Mouse (Mus musculus): ENCODE measurements around the gene Rack1. TPM values are rescaled to one million over a fixed set of nuclear protein-coding genes. Genes with fewer than 3 reads are reported as not detected.
A peak's percentile ranks its signal among the peaks of the same experiment; 100 is the strongest.

The Rack1 gene
- polyA plus RNA-seq, 1 experiment from 2014 or later, result 713 TPM

- ATAC-seq (ENCODE audit: borderline replicate concordance, extremely low read depth, low FRiP score, low TSS enrichment), result no peak
- no peak overlapping the region for H3K9ac ChIP-seq
- peaks cover 31% of the 10 kb centered on the region for H3K4me1 ChIP-seq
- WGBS, result 66% methylated on average over 7 of the region's 7 CpGs
- peaks cover 19% of the 10 kb centered on the region for H3K36me3 ChIP-seq
- H3K27ac ChIP-seq, result no peak overlapping the region
- H3K4me2 ChIP-seq, result peak overlapping the region; percentile 76
- H3K9me3 ChIP-seq, result no peaks in the 10 kb centered on the region
- H3K27me3 ChIP-seq, result no peaks in the 10 kb centered on the region
- no peak overlapping the region for H3K4me3 ChIP-seq
These were observed 1.8 kb upstream of the Rack1 start for GRCm38 (mm10) chr11:48798308-48798707.

- WGBS, result 6% methylated on average over 18 of the region's 18 CpGs
- ATAC-seq (ENCODE audit: borderline replicate concordance, extremely low read depth, low FRiP score, low TSS enrichment), result peak; percentile 38; the same call in 1 of the 2 replicates
- H3K9me3 ChIP-seq, result no peaks in the 10 kb centered on the region
- H3K4me3 ChIP-seq, result peak overlapping the region; percentile 76
- peak overlapping the region; percentile 76 for H3K4me2 ChIP-seq
- peak overlapping the region; percentile 77 for H3K9ac ChIP-seq
- peaks cover 35% of the 10 kb centered on the region for H3K4me1 ChIP-seq
- H3K27ac ChIP-seq, result peak overlapping the region; percentile 99
- no peaks in the 10 kb centered on the region for H3K27me3 ChIP-seq
- H3K36me3 ChIP-seq, result peaks cover 28% of the 10 kb centered on the region
These were observed 880 bp upstream of the Rack1 start for GRCm38 (mm10) chr11:48798984-48799920.

GRCm38 (mm10) chr11:48801831-48802772, 2.0 kb downstream of the Rack1 start:
- Histone ChIP-seq H3K4me2 (peak overlapping the region; percentile 76), H3K27me3 (no peaks in the 10 kb centered on the region), H3K27ac (no peak overlapping the region), H3K9ac (peak overlapping the region; percentile 77), H3K4me3 (peak overlapping the region; percentile 76), H3K36me3 (peaks cover 57% of the 10 kb centered on the region), H3K9me3 (no peaks in the 10 kb centered on the region), H3K4me1 (peaks cover 35% of the 10 kb centered on the region)
- no peak for ATAC-seq (ENCODE audit: borderline replicate concordance, extremely low read depth, low FRiP score, low TSS enrichment)
- WGBS, result 60% methylated on average over 17 of the region's 17 CpGs

- ATAC-seq (ENCODE audit: borderline replicate concordance, extremely low read depth, low FRiP score, low TSS enrichment), result no peak
These were observed 3.9 kb downstream of the Rack1 start for GRCm38 (mm10) chr11:48803988-48804387.

GRCm38 (mm10) chr11:48804922-48805321, 4.8 kb downstream of the Rack1 start:
- H3K4me1 ChIP-seq, result peaks cover 24% of the 10 kb centered on the region
- WGBS, result 75% methylated on average over 2 of the region's 2 CpGs
- H3K4me3 ChIP-seq, result no peak overlapping the region
- H3K27ac ChIP-seq, result no peak overlapping the region
- no peaks in the 10 kb centered on the region for H3K27me3 ChIP-seq
- no peaks in the 10 kb centered on the region for H3K9me3 ChIP-seq
- H3K9ac ChIP-seq, result no peak overlapping the region
- ATAC-seq (ENCODE audit: borderline replicate concordance, extremely low read depth, low FRiP score, low TSS enrichment), result no peak
- H3K4me2 ChIP-seq, result no peak overlapping the region
- peaks cover 85% of the 10 kb centered on the region for H3K36me3 ChIP-seq

More at GRCm38 (mm10) chr11:48803988-48804387, 3.9 kb downstream of the Rack1 start:
- Histone ChIP-seq H3K4me1 (peaks cover 25% of the 10 kb centered on the region), H3K36me3 (peaks cover 76% of the 10 kb centered on the region), H3K27ac (no peak overlapping the region), H3K27me3 (no peaks in the 10 kb centered on the region), H3K4me3 (no peak overlapping the region), H3K9me3 (no peaks in the 10 kb centered on the region), H3K4me2 (no peak overlapping the region), H3K9ac (no peak overlapping the region)
- 95% methylated on average over 2 of the region's 2 CpGs for WGBS

- ATAC-seq (ENCODE audit: borderline replicate concordance, extremely low read depth, low FRiP score, low TSS enrichment), result peak; percentile 28; the same call in 1 of the 2 replicates
- no peak overlapping the region for H3K27ac ChIP-seq
- H3K4me3 ChIP-seq, result no peak overlapping the region
- H3K4me1 ChIP-seq, result peaks cover 17% of the 10 kb centered on the region
- H3K4me2 ChIP-seq, result no peak overlapping the region
- H3K9ac ChIP-seq, result no peak overlapping the region
- no peaks in the 10 kb centered on the region for H3K27me3 ChIP-seq
- WGBS, result 60% methylated on average over 21 of the region's 21 CpGs
- no peaks in the 10 kb centered on the region for H3K9me3 ChIP-seq
- peaks cover 99% of the 10 kb centered on the region for H3K36me3 ChIP-seq
These were observed 6.9 kb downstream of the Rack1 start for GRCm38 (mm10) chr11:48806856-48807562.

- Histone ChIP-seq H3K4me1 (0 out of 2 replicates have a peak, but pooled peaks cover 10% of the 10 kb centered on the region), H3K9me3 (no peaks in the 10 kb centered on the region), H3K4me2 (no peak overlapping the region), H3K9ac (no peak overlapping the region), H3K36me3 (peaks cover 99% of the 10 kb centered on the region), H3K4me3 (no peak overlapping the region), H3K27ac (no peak overlapping the region), H3K27me3 (no peaks in the 10 kb centered on the region)
- ATAC-seq (ENCODE audit: borderline replicate concordance, extremely low read depth, low FRiP score, low TSS enrichment), result peak; percentile 35; the same call in 1 of the 2 replicates
- WGBS, result 53% methylated on average over 14 of the region's 14 CpGs
These were observed 7.6 kb downstream of the Rack1 start for GRCm38 (mm10) chr11:48807563-48808303.

GRCm38 (mm10) chr11:48808304-48808646, 8.1 kb downstream of the Rack1 start:
- no peak overlapping the region for H3K4me2 ChIP-seq
- no peak overlapping the region for H3K27ac ChIP-seq
- H3K27me3 ChIP-seq, result no peaks in the 10 kb centered on the region
- H3K4me3 ChIP-seq, result no peak overlapping the region
- H3K9ac ChIP-seq, result no peak overlapping the region
- H3K36me3 ChIP-seq, result peaks cover 96% of the 10 kb centered on the region
- ATAC-seq (ENCODE audit: borderline replicate concordance, extremely low read depth, low FRiP score, low TSS enrichment), result no peak
- no peaks in the 10 kb centered on the region for H3K9me3 ChIP-seq
- H3K4me1 ChIP-seq, result 0 out of 2 replicates have a peak, but pooled peaks cover 5% of the 10 kb centered on the region

- Histone ChIP-seq H3K9me3 (no peaks in the 10 kb centered on the region), H3K4me3 (no peak overlapping the region), H3K4me1 (no peaks in the 10 kb centered on the region), H3K27ac (no peak overlapping the region), H3K36me3 (peaks cover 93% of the 10 kb centered on the region), H3K4me2 (no peak overlapping the region), H3K9ac (no peak overlapping the region), H3K27me3 (no peaks in the 10 kb centered on the region)
- no peak for ATAC-seq (ENCODE audit: borderline replicate concordance, extremely low read depth, low FRiP score, low TSS enrichment)
- 57% methylated on average over 16 of the region's 16 CpGs for WGBS
These were observed 8.8 kb downstream of the Rack1 start for GRCm38 (mm10) chr11:48808737-48809433.

GRCm38 (mm10) chr11:48809434-48809830, 9.3 kb downstream of the Rack1 start:
- H3K27me3 ChIP-seq, result no peaks in the 10 kb centered on the region
- H3K27ac ChIP-seq, result no peak overlapping the region
- peaks cover 4% of the 10 kb centered on the region; the same call in 1 of the 2 replicates for H3K4me1 ChIP-seq
- no peak for ATAC-seq (ENCODE audit: borderline replicate concordance, extremely low read depth, low FRiP score, low TSS enrichment)
- peaks cover 87% of the 10 kb centered on the region for H3K36me3 ChIP-seq
- WGBS, result 40% methylated on average over 4 of the region's 4 CpGs
- H3K4me3 ChIP-seq, result no peak overlapping the region
- H3K9ac ChIP-seq, result no peak overlapping the region
- H3K9me3 ChIP-seq, result no peaks in the 10 kb centered on the region
- H3K4me2 ChIP-seq, result no peak overlapping the region

Measured in lung, embryonic 15.5 days (tissue).